Mouse (Mus musculus): Measurements from ENCODE around the gene Akt1. TPM values are rescaled to one million over a fixed set of nuclear protein-coding genes. Genes with fewer than 3 reads are reported as not detected.

Akt1 gene
- total RNA-seq, 2 experiments from 2014 or later: 256 to 378 TPM

- peak; percentile 97 for DNase-seq
These were observed 18.8 kb upstream of the Akt1 start for GRCm38 (mm10) chr12:112693185-112694126.

GRCm38 (mm10) chr12:112688458-112688857 lies 13.8 kb upstream of the Akt1 start:
- no peak for DNase-seq

GRCm38 (mm10) chr12:112683351-112683750 lies 8.7 kb upstream of the Akt1 start:
- DNase-seq: no peak

- peak in 1 of 2 experiments; percentile 40 for DNase-seq
These were observed 4.6 kb upstream of the Akt1 start for GRCm38 (mm10) chr12:112679027-112679996.

- DNase-seq: peak; percentile 81 to 88
These were observed 3.9 kb upstream of the Akt1 start, which contains the start of gene Zbtb42 for GRCm38 (mm10) chr12:112678555-112679026. Gene Zbtb42, plus strand, starts transcription at chr12:112678828.

GRCm38 (mm10) chr12:112677943-112678554 lies 3.4 kb upstream of the Akt1 start:
- DNase-seq: no peak

- peak; percentile 72 to 80 for DNase-seq
These were observed 2.4 kb upstream of the Akt1 start for GRCm38 (mm10) chr12:112677076-112677475.

- peak; percentile 92 for DNase-seq
These were observed 756 bp upstream of the Akt1 start for GRCm38 (mm10) chr12:112675245-112676035.

- DNase-seq: peak; percentile 52 to 68
These were observed 1.1 kb downstream of the Akt1 start for GRCm38 (mm10) chr12:112673576-112674091.

GRCm38 (mm10) chr12:112672744-112673575 lies 1.7 kb downstream of the Akt1 start:
- peak; percentile 82 for DNase-seq

GRCm38 (mm10) chr12:112671891-112672290 lies 2.8 kb downstream of the Akt1 start:
- peak in 1 of 2 experiments; percentile 48 for DNase-seq

- peak; percentile 90 to 93 for DNase-seq
These were observed 3.8 kb downstream of the Akt1 start for GRCm38 (mm10) chr12:112670718-112671393.

GRCm38 (mm10) chr12:112667619-112668297 lies 6.9 kb downstream of the Akt1 start:
- peak; percentile 57 to 68 for DNase-seq

- DNase-seq: no peak
These were observed 8.7 kb downstream of the Akt1 start for GRCm38 (mm10) chr12:112665881-112666544.

- peak; percentile 83 to 87 for DNase-seq
These were observed 9.2 kb downstream of the Akt1 start for GRCm38 (mm10) chr12:112665445-112665844.

GRCm38 (mm10) chr12:112664656-112665055 lies 10.0 kb downstream of the Akt1 start:
- DNase-seq: no peak

- no peak for DNase-seq
These were observed 10.6 kb downstream of the Akt1 start for GRCm38 (mm10) chr12:112664124-112664523.

GRCm38 (mm10) chr12:112663716-112664115 lies 11.0 kb downstream of the Akt1 start:
- no peak for DNase-seq

All from adrenal gland, postnatal 36 days (tissue).